Comparison of ENCODE assay signal across 10 mouse cellular contexts in the genomic region with DNA sequence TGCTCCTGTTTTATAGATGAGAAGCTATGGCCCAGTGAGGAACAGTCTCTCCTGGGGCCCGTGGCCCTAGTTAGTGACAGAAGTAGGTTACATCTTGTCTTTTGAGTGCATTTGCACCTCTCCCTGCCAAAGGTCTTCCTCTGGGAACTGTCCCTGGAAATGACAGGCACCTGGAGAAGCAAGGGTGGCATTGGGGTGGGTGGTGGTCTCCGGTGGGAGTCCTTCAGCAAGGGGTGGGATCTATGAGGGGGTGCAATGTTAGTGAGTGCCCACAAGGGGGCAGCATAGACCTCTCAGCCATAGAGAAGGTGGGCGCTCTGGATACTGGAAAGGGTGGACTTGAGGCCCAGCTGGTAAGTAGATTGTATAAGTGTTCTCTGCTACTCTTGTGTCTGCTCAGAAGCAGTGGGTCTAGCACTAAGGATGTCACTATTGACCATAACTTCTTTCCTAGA. TPM values are rescaled to one million over a fixed set of nuclear protein-coding genes. Genes with fewer than 3 reads are reported as not detected.
DNase-seq lines count a peak whose midpoint lies in the region; ATAC-seq and TF ChIP-seq lines count a peak whose summit lies in the region.
"Had no signal": no experiment of that assay in that cellular context is flagged by ENCODE, and none has a peak within 500 bp of the region (broad histone marks: within the 10 kb centered on the region; RNA-seq: fewer than 3 reads in every experiment).

No protein-coding gene starts in this region.

- H3K9me3 ChIP-seq in intestine, postnatal 0 days (ENCODE audit: control insufficient read depth) = no peaks in the 10 kb centered on the region
- H3K9me3 ChIP-seq in intestine, embryonic 15.5 days = no peaks in the 10 kb centered on the region
- no peaks in the 10 kb centered on the region for H3K9me3 ChIP-seq in forebrain, embryonic 16.5 days (ENCODE audit: control insufficient read depth, low read length)
- peaks cover 5% of the 10 kb centered on the region; the same call in 1 of the 2 replicates for H3K9me3 ChIP-seq in heart, embryonic 12.5 days (replicated peaks)
- H3K9me3 ChIP-seq: embryonic facial prominence, embryonic 12.5 days; limb, embryonic 13.5 days had no signal

- no peak for TF ChIP-seq POLR2A in bone marrow, adult 2 months (IDR thresholded peaks at IDR 0.05; ENCODE audit: borderline replicate concordance, control insufficient read depth, low read depth, low read length)

- no peak for ATAC-seq in intestine, postnatal 0 days
- ATAC-seq in intestine, embryonic 15.5 days = no peak
- ATAC-seq in forebrain, embryonic 16.5 days = 0 out of 2 replicates have a peak, but pooled peaks have one; percentile 18
- ATAC-seq in heart, embryonic 12.5 days (ENCODE audit: insufficient number of reproducible peaks, low FRiP score) = no peak

- H3K27me3 ChIP-seq in intestine, postnatal 0 days (replicated peaks; ENCODE audit: control insufficient read depth, insufficient read depth, low read length) = no peaks in the 10 kb centered on the region
- no peaks in the 10 kb centered on the region for H3K27me3 ChIP-seq in intestine, embryonic 15.5 days (replicated peaks)
- H3K27me3 ChIP-seq in forebrain, embryonic 16.5 days (replicated peaks; ENCODE audit: control insufficient read depth, insufficient read depth, low read length) = no peaks in the 10 kb centered on the region
- H3K27me3 ChIP-seq in splenic B cell, adult 2 months (ENCODE audit: control insufficient read depth, insufficient read depth, low read length, poor library complexity, severe bottlenecking) = no peaks in the 10 kb centered on the region
- H3K27me3 ChIP-seq in heart, embryonic 12.5 days (replicated peaks) = peaks cover 22% of the 10 kb centered on the region
- H3K27me3 ChIP-seq: embryonic facial prominence, embryonic 12.5 days; limb, embryonic 13.5 days had no signal

- WGBS in intestine, postnatal 0 days = 54% methylated on average over 3 of the region's 3 CpGs
- 57% methylated on average over 3 of the region's 3 CpGs for WGBS in intestine, embryonic 15.5 days
- 50% methylated on average over 3 of the region's 3 CpGs for WGBS in bone marrow, adult 2 months
- 67% methylated on average over 3 of the region's 3 CpGs for WGBS in forebrain, embryonic 16.5 days
- 60% methylated on average over 3 of the region's 3 CpGs for WGBS in heart, embryonic 12.5 days

- H3K9ac ChIP-seq in intestine, postnatal 0 days (ENCODE audit: low read depth, low read length) = no peak overlapping the region
- no peak overlapping the region for H3K9ac ChIP-seq in intestine, embryonic 15.5 days
- no peak overlapping the region for H3K9ac ChIP-seq in forebrain, embryonic 16.5 days (replicated peaks; ENCODE audit: low read depth, low read length)
- H3K9ac ChIP-seq in heart, embryonic 12.5 days = no peak overlapping the region
- H3K9ac ChIP-seq: embryonic facial prominence, embryonic 12.5 days; limb, embryonic 13.5 days had no signal

- H3K4me2 ChIP-seq in intestine, postnatal 0 days (replicated peaks; ENCODE audit: low read depth) = no peak overlapping the region
- H3K4me2 ChIP-seq in intestine, embryonic 15.5 days (replicated peaks) = no peak overlapping the region
- no peak overlapping the region for H3K4me2 ChIP-seq in forebrain, embryonic 16.5 days (ENCODE audit: low read length)
- no peak overlapping the region for H3K4me2 ChIP-seq in heart, embryonic 12.5 days
- H3K4me2 ChIP-seq: embryonic facial prominence, embryonic 12.5 days; limb, embryonic 13.5 days had no signal

- H3K36me3 ChIP-seq in intestine, postnatal 0 days (ENCODE audit: control insufficient read depth, insufficient read depth) = peaks cover 16% of the 10 kb centered on the region; the same call in 1 of the 2 replicates
- H3K36me3 ChIP-seq in intestine, embryonic 15.5 days = 0 out of 2 replicates have a peak, but pooled peaks cover 9% of the 10 kb centered on the region
- H3K36me3 ChIP-seq in forebrain, embryonic 16.5 days (ENCODE audit: control insufficient read depth, insufficient read depth) = peaks cover 15% of the 10 kb centered on the region; the same call in 1 of the 2 replicates
- no peaks in the 10 kb centered on the region for H3K36me3 ChIP-seq in splenic B cell, adult 2 months (ENCODE audit: control insufficient read depth, insufficient read depth, low read length, poor library complexity, severe bottlenecking)
- no peaks in the 10 kb centered on the region for H3K36me3 ChIP-seq in heart, embryonic 12.5 days

- H3K4me1 ChIP-seq in intestine, postnatal 0 days (replicated peaks; ENCODE audit: control insufficient read depth, insufficient read depth, low read length) = no peaks in the 10 kb centered on the region
- H3K4me1 ChIP-seq in intestine, embryonic 15.5 days (replicated peaks) = peaks cover 9% of the 10 kb centered on the region
- no peaks in the 10 kb centered on the region for H3K4me1 ChIP-seq in bone marrow, adult 2 months (ENCODE audit: control insufficient read depth, insufficient read depth, low read length)
- peaks cover 21% of the 10 kb centered on the region for H3K4me1 ChIP-seq in forebrain, embryonic 16.5 days (replicated peaks; ENCODE audit: control insufficient read depth, insufficient read depth, low read length)
- peaks cover 28% of the 10 kb centered on the region for H3K4me1 ChIP-seq in heart, embryonic 12.5 days (replicated peaks)

- TF ChIP-seq CTCF in intestine, postnatal 0 days (IDR thresholded peaks at IDR 0.05; ENCODE audit: low read depth) = peak; percentile 89
- peak; percentile 73 for TF ChIP-seq CTCF in bone marrow, adult 2 months (IDR thresholded peaks at IDR 0.05; ENCODE audit: control insufficient read depth, insufficient read depth, low read length)

- H3K4me3 ChIP-seq in intestine, postnatal 0 days (ENCODE audit: low read depth, low read length) = no peak overlapping the region
- H3K4me3 ChIP-seq in intestine, embryonic 15.5 days (replicated peaks) = no peak overlapping the region
- no peak overlapping the region for H3K4me3 ChIP-seq in bone marrow, adult 2 months (replicated peaks; ENCODE audit: control insufficient read depth, low read depth, low read length)
- no peak overlapping the region for H3K4me3 ChIP-seq in forebrain, embryonic 16.5 days (replicated peaks; ENCODE audit: low read length)
- no peak overlapping the region for H3K4me3 ChIP-seq in heart, embryonic 12.5 days
- H3K4me3 ChIP-seq: embryonic facial prominence, embryonic 12.5 days; limb, embryonic 13.5 days had no signal

- DNase-seq in CD4-positive helper T cell, adult 2 months (ENCODE audit: low read depth, low spot score) = peak; percentile 27
- DNase-seq in lung, postnatal 10 days = peak; percentile 28
- peak; percentile 53 for DNase-seq in splenic B cell, adult 2 months (ENCODE audit: low read depth, low spot score)

- H3K27ac ChIP-seq in intestine, postnatal 0 days (ENCODE audit: low read depth, low read length) = no peak overlapping the region
- no peak overlapping the region; the same call in 1 of the 2 replicates for H3K27ac ChIP-seq in intestine, embryonic 15.5 days
- no peak overlapping the region for H3K27ac ChIP-seq in bone marrow, adult 2 months (ENCODE audit: control insufficient read depth, insufficient read depth, low read depth, low read length, poor library complexity)
- H3K27ac ChIP-seq in forebrain, embryonic 16.5 days (ENCODE audit: low read length) = peak overlapping the region; percentile 75; the same call in 1 of the 2 replicates
- no peak overlapping the region for H3K27ac ChIP-seq in heart, embryonic 12.5 days (ENCODE audit: poor library complexity, severe bottlenecking)
- H3K27ac ChIP-seq: embryonic facial prominence, embryonic 12.5 days; limb, embryonic 13.5 days had no signal

RNA-seq across cellular contexts. Expression of gene Lactbl1, which starts 29.0 kb away (rescaled TPM):
- polyA plus RNA-seq in intestine, postnatal 0 days (2015; fragmentation: Nextera tagmentation; extraction: Ambion mirVana) = not detected in 2 replicates
- not detected in 2 replicates for polyA plus RNA-seq in intestine, embryonic 15.5 days (2015; fragmentation: Nextera tagmentation; extraction: Ambion mirVana)
- polyA plus RNA-seq in bone marrow, adult 2 months (2011; ENCODE audit: insufficient read depth, insufficient read length, low replicate concordance, missing spikeins) = not detected in 2 replicates
- 0.06 TPM in 1 of 2 replicates, not detected in the other for polyA plus RNA-seq in forebrain, embryonic 16.5 days (2015; fragmentation: Nextera tagmentation; extraction: Ambion mirVana)
- polyA plus RNA-seq in heart, embryonic 12.5 days (2016; fragmentation: Nextera tagmentation; extraction: Ambion mirVana) = not detected in 2 replicates
- polyA plus RNA-seq: embryonic facial prominence, embryonic 12.5 days had no signal

RNA-seq across cellular contexts. Expression of gene Tex46, which starts 41.1 kb away (rescaled TPM):
- not detected in 2 replicates for polyA plus RNA-seq in intestine, postnatal 0 days (2015; fragmentation: Nextera tagmentation; extraction: Ambion mirVana)
- polyA plus RNA-seq in intestine, embryonic 15.5 days (2015; fragmentation: Nextera tagmentation; extraction: Ambion mirVana) = not detected in 2 replicates
- not detected in 2 replicates for polyA plus RNA-seq in bone marrow, adult 2 months (2011; ENCODE audit: insufficient read depth, insufficient read length, low replicate concordance, missing spikeins)
- not detected in 2 replicates for polyA plus RNA-seq in forebrain, embryonic 16.5 days (2015; fragmentation: Nextera tagmentation; extraction: Ambion mirVana)
- polyA plus RNA-seq in heart, embryonic 12.5 days (2016; fragmentation: Nextera tagmentation; extraction: Ambion mirVana) = not detected in 2 replicates
- polyA plus RNA-seq: embryonic facial prominence, embryonic 12.5 days; limb, embryonic 13.5 days had no signal

RNA-seq across cellular contexts. Expression of gene Kdm1a, which starts 48.9 kb away (rescaled TPM):
- 16.4 and 16.5 TPM in 2 replicates for polyA plus RNA-seq in intestine, postnatal 0 days (2015; fragmentation: Nextera tagmentation; extraction: Ambion mirVana)
- 29.6 and 31.4 TPM in 2 replicates for polyA plus RNA-seq in intestine, embryonic 15.5 days (2015; fragmentation: Nextera tagmentation; extraction: Ambion mirVana)
- polyA plus RNA-seq in bone marrow, adult 2 months (2011; ENCODE audit: insufficient read depth, insufficient read length, low replicate concordance, missing spikeins) = 21.5 and 26.4 TPM in 2 replicates
- 82.2 and 87.4 TPM in 2 replicates for polyA plus RNA-seq in forebrain, embryonic 16.5 days (2015; fragmentation: Nextera tagmentation; extraction: Ambion mirVana)
- 46.4 and 48.3 TPM in 2 replicates for polyA plus RNA-seq in heart, embryonic 12.5 days (2016; fragmentation: Nextera tagmentation; extraction: Ambion mirVana)
